Mouse (Mus musculus): ENCODE data around the gene Smap2.

- no peak for TF ChIP-seq CTCF (IDR thresholded peaks at IDR 0.05; ENCODE audit: insufficient read depth, low read depth, low read length)
- TF ChIP-seq POLR2A (IDR thresholded peaks at IDR 0.05; ENCODE audit: insufficient read depth, low read depth, low read length), result no peak
Observed at GRCm38 (mm10) chr4:121031440-121031839, 14.4 kb upstream of the Smap2 start.
